Mouse (Mus musculus): ENCODE data around the gene Vps33a. TPM values are rescaled to one million over a fixed set of nuclear protein-coding genes. Genes with fewer than 3 reads are reported as not detected.
"Not testable (repeated sequence)": the region's sequence is repeated elsewhere in the genome, so short reads cannot be mapped to it uniquely, and the experiment has no call there.

The Vps33a gene
- polyA plus RNA-seq, 1 experiment from 2014 or later = 31.6 TPM

DNA sequence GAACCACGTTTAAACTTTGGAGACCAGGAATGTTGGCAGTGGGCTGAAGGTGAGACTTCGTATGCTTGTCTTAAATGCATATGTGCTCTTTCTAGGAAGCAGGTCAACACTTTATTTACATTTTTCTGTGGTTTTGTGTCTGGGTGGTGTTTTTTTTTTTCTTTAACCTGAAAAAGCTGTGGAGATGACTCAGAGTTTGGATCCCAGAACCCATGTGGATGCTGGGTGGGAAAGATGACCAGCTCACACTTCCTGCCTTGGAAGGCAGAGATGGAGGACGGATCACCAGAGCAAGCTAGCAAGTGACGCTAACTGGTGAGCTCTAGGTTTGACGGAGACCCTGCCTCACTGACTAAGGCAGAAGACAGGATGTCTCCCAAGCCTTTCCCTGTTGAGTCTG, 58.0 kb downstream of the Vps33a start:
- 87% methylated on average over 5 of the region's 5 CpGs for WGBS
- Histone ChIP-seq H3K27me3 (replicated peaks; ENCODE audit: control insufficient read depth, insufficient read depth, low read length) (peaks cover 2% of the 10 kb centered on the region), H3K4me2 (ENCODE audit: low read depth, low read length) (no peak overlapping the region), H3K9me3 (ENCODE audit: control insufficient read depth, low read length) (no peaks in the 10 kb centered on the region), H3K36me3 (ENCODE audit: control insufficient read depth, insufficient read depth, low read length) (no peaks in the 10 kb centered on the region), H3K4me3 (ENCODE audit: low read length) (no peak overlapping the region), H3K4me1 (ENCODE audit: control insufficient read depth, insufficient read depth, low read length) (0 out of 2 replicates have a peak, but pooled peaks cover 4% of the 10 kb centered on the region), H3K27ac (ENCODE audit: low read length) (no peak overlapping the region), H3K9ac (ENCODE audit: low read depth, low read length) (no peak overlapping the region)
- no peak for ATAC-seq

DNA sequence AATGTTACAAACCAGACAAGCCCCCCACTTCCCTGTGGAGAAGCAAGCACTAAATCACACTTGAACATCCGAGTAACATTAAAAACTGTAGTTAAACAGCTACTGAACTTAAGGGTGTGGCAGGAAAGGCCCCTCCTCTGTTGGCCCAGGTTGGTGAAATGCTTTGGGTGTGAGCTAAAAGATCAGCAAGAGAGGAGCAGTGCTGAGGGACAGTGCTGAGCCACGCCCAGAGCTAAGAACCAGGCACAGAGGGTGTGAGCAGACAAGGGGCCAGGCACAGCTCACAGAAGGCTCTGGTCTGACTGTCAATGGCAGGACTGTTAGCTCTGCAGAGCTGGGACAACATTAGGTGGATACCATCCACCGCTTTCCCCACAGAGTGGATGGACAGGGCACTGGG, 60.7 kb downstream of the Vps33a start:
- Histone ChIP-seq H3K9me3 (ENCODE audit: control insufficient read depth, low read length) (no peaks in the 10 kb centered on the region), H3K4me1 (ENCODE audit: control insufficient read depth, insufficient read depth, low read length) (peaks cover 13% of the 10 kb centered on the region), H3K27me3 (replicated peaks; ENCODE audit: control insufficient read depth, insufficient read depth, low read length) (peaks cover 21% of the 10 kb centered on the region), H3K4me2 (ENCODE audit: low read depth, low read length) (no peak overlapping the region), H3K9ac (ENCODE audit: low read depth, low read length) (no peak overlapping the region), H3K36me3 (ENCODE audit: control insufficient read depth, insufficient read depth, low read length) (no peaks in the 10 kb centered on the region), H3K4me3 (ENCODE audit: low read length) (no peak overlapping the region), H3K27ac (ENCODE audit: low read length) (no peak overlapping the region)
- 0 out of 2 replicates have a peak, but pooled peaks have one; percentile 22 for ATAC-seq
- 63% methylated on average over 3 of the region's 3 CpGs for WGBS

DNA sequence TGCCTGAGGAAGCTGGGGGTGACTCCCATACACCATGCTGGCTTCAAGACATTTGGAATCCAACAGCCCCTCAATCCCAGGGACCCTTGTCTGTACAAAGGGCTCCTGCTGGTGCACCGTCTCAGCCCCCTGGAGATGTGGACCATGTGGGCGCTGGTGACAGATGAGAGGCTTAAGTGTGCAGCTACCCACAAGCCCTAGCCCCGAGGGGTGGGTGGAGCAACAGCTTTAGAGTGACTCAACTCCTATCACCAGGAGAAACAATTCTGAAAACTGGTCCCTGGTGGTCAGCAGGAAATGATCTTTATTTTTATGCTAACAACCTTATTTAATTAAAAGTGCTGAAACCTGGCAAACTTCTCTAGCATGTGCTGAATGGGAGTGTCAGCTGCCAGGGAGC, 61.4 kb downstream of the Vps33a start:
- ATAC-seq; H3K36me3 ChIP-seq (ENCODE audit: control insufficient read depth, insufficient read depth, low read length); H3K9ac ChIP-seq (ENCODE audit: low read depth, low read length); H3K4me3 ChIP-seq (ENCODE audit: low read length); H3K27ac ChIP-seq (ENCODE audit: low read length); H3K9me3 ChIP-seq (ENCODE audit: control insufficient read depth, low read length); H3K4me2 ChIP-seq (ENCODE audit: low read depth, low read length): not testable (repeated sequence)
- Histone ChIP-seq H3K4me1 (ENCODE audit: control insufficient read depth, insufficient read depth, low read length) (peaks cover 13% of the 10 kb centered on the region), H3K27me3 (replicated peaks; ENCODE audit: control insufficient read depth, insufficient read depth, low read length) (peaks cover 24% of the 10 kb centered on the region)
- WGBS = 76% methylated on average over 3 of the region's 3 CpGs

DNA sequence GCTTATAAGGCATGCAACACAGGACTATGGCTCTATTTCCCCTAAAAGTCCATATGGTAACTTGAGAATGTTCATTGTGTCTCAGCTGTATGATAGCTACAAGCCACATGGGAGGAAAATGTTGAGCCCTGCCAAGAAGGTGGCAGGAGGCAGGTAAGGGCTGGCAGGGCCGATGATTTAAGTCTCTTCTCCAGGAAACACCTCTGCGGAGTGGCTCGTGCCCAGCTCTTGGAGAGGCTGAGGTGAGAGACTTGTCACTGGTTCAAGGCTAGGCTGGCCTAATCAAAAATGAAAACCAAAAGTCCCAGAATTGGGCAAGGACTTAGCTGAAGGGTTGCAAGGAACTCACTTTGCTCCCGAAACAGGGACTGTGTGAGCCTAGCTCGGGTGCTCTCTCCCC, 62.7 kb downstream of the Vps33a start, which contains the start of gene B3gnt4:
Gene B3gnt4, plus strand, starts transcription at position 301 of the 400 bp plus-strand sequence.
- Histone ChIP-seq H3K4me2 (ENCODE audit: low read depth, low read length) (no peak within 1 kb of the TSS), H3K27me3 (replicated peaks; ENCODE audit: control insufficient read depth, insufficient read depth, low read length) (peaks cover 24% of the 10 kb centered on the region), H3K9me3 (ENCODE audit: control insufficient read depth, low read length) (no peaks in the 10 kb centered on the region), H3K9ac (ENCODE audit: low read depth, low read length) (no peak within 1 kb of the TSS), H3K36me3 (ENCODE audit: control insufficient read depth, insufficient read depth, low read length) (no peaks in the 10 kb centered on the region), H3K4me3 (ENCODE audit: low read length) (no peak within 1 kb of the TSS), H3K4me1 (ENCODE audit: control insufficient read depth, insufficient read depth, low read length) (peaks cover 13% of the 10 kb centered on the region), H3K27ac (ENCODE audit: low read length) (no peak within 1 kb of the TSS)
- no peak for ATAC-seq
- 89% methylated on average over 5 of the region's 5 CpGs for WGBS

DNA sequence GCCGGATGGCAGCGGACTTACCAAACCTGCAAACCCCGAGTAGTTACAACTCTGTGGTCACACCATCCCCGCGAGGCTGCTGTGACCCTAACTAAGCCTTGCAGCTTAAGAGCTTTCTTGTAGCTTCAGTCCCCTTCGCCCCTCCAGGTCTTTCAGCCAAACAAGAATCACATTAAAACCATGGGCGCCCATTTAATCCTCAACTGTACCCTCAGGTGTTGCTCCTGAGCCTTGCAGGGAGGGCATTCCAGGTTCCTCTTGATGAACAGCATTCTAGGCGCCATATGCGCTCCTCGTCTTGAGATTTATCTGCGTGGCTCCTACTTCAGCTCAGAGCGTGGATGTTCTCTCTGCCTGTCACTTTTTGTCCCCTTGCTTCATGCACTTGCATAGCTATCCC, 63.9 kb downstream of the Vps33a start:
- peaks cover 24% of the 10 kb centered on the region for H3K27me3 ChIP-seq (replicated peaks; ENCODE audit: control insufficient read depth, insufficient read depth, low read length)
- H3K4me3 ChIP-seq (ENCODE audit: low read length) = peak overlapping the region; percentile 65
- no peaks in the 10 kb centered on the region for H3K9me3 ChIP-seq (ENCODE audit: control insufficient read depth, low read length)
- WGBS = 8% methylated on average over 12 of the region's 12 CpGs
- no peak for ATAC-seq
- no peak overlapping the region for H3K27ac ChIP-seq (ENCODE audit: low read length)
- peak overlapping the region; percentile 61 for H3K9ac ChIP-seq (ENCODE audit: low read depth, low read length)
- no peaks in the 10 kb centered on the region for H3K36me3 ChIP-seq (ENCODE audit: control insufficient read depth, insufficient read depth, low read length)
- H3K4me2 ChIP-seq (ENCODE audit: low read depth, low read length) = peak overlapping the region; percentile 95
- peaks cover 13% of the 10 kb centered on the region for H3K4me1 ChIP-seq (ENCODE audit: control insufficient read depth, insufficient read depth, low read length)

DNA sequence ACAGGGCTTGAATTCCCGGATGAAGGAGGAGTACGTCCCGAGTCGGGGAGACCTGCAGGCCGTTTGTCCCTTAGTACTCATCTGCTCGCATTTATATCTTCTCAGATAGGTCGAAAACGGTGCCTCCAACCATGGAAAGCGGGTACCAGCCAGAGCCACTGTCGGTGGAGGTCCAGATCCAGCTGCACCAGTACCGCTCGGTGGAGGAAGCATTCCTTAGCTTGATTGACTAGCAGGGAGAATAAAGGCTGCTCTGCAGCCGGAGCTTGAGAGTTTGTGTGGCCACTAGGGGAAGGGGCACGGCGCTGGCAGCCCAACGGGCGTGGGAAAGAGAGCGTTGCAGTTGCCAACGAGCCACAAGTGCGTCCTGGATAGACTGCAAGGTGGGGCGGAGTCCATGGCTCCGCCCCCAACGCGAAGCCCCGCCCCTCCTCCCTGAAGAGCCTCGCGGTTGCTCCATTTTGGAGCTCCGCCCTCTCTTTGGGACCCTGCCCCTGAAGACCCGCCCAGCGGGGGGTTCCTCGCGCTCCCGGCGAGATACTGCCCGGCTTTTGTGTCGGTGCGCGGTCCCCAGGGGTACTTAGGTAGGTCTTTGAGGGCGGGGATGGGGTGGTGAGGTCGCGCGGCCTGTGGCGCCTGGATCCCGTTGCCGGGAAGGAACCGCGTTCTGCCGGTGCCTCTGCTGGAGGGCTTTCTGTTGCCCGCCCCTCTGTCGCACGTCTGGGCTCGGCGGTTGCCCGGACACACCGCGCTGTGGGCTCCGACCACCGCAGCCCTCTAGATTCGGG, 64.7 kb downstream of the Vps33a start:
- Histone ChIP-seq H3K27me3 (replicated peaks; ENCODE audit: control insufficient read depth, insufficient read depth, low read length) (peaks cover 24% of the 10 kb centered on the region), H3K4me3 (ENCODE audit: low read length) (peak overlapping the region; percentile 65), H3K4me1 (ENCODE audit: control insufficient read depth, insufficient read depth, low read length) (peaks cover 13% of the 10 kb centered on the region), H3K9ac (ENCODE audit: low read depth, low read length) (peak overlapping the region; percentile 61), H3K36me3 (ENCODE audit: control insufficient read depth, insufficient read depth, low read length) (no peaks in the 10 kb centered on the region), H3K4me2 (ENCODE audit: low read depth, low read length) (peak overlapping the region; percentile 95), H3K27ac (ENCODE audit: low read length) (no peak overlapping the region), H3K9me3 (ENCODE audit: control insufficient read depth, low read length) (no peaks in the 10 kb centered on the region)
- peak; percentile 94 for ATAC-seq
- under 1% methylated on average over 59 of the region's 59 CpGs for WGBS

DNA sequence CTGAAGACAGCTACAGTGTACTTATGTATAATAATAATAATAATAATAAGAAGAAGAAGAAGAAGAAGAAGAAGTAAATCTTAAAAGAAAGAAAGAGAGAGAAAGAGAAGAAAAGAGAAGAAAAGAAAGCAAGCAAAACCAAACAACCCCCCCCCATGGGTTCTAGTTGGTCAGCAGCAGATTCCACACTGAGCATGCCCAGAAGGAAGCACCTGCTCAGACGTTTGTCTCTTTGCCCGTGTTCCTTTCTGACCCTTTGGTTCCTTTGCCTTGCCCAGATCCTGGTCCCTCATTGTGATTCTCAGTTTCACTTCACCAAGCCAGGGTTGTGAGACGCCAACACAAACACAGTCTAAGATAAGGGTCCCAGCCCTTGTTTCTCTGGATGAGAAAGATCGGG, 70.9 kb downstream of the Vps33a start:
- Histone ChIP-seq H3K9ac (ENCODE audit: low read depth, low read length) (no peak overlapping the region), H3K4me3 (ENCODE audit: low read length) (no peak overlapping the region), H3K27ac (ENCODE audit: low read length) (no peak overlapping the region), H3K27me3 (replicated peaks; ENCODE audit: control insufficient read depth, insufficient read depth, low read length) (peaks cover 6% of the 10 kb centered on the region; the same call in 1 of the 2 replicates), H3K36me3 (ENCODE audit: control insufficient read depth, insufficient read depth, low read length) (no peaks in the 10 kb centered on the region), H3K4me1 (ENCODE audit: control insufficient read depth, insufficient read depth, low read length) (peaks cover 8% of the 10 kb centered on the region), H3K9me3 (ENCODE audit: control insufficient read depth, low read length) (no peaks in the 10 kb centered on the region), H3K4me2 (ENCODE audit: low read depth, low read length) (no peak overlapping the region)
- no peak for ATAC-seq
- 63% methylated on average over 4 of the region's 4 CpGs for WGBS

DNA sequence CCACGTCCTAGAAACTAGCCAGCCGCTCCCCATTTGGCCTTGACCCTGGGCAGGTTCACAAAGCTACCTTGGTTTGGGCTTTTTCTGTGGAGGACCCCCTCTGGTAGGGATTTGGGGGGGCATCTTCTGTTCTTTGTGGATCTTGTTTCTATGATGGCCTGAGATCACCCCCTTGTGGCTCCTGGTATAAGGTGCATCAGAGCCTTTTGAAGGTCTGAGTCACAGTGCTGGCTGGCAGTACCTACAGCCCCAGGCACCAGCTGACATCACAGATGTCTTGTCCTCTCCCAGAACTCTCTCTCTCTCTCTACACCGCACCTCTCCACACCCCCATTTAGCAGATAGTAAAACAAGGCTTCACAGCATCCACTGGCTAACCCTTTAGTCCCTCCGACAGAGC, 73.1 kb downstream of the Vps33a start:
- H3K27me3 ChIP-seq (replicated peaks; ENCODE audit: control insufficient read depth, insufficient read depth, low read length) = peaks cover 5% of the 10 kb centered on the region; the same call in 1 of the 2 replicates
- peaks cover 8% of the 10 kb centered on the region for H3K4me1 ChIP-seq (ENCODE audit: control insufficient read depth, insufficient read depth, low read length)
- H3K36me3 ChIP-seq (ENCODE audit: control insufficient read depth, insufficient read depth, low read length) = no peaks in the 10 kb centered on the region
- ATAC-seq = no peak
- no peak overlapping the region for H3K4me2 ChIP-seq (ENCODE audit: low read depth, low read length)
- WGBS = 46% methylated on average over 4 of the region's 4 CpGs
- no peak overlapping the region for H3K9ac ChIP-seq (ENCODE audit: low read depth, low read length)
- no peak overlapping the region for H3K4me3 ChIP-seq (ENCODE audit: low read length)
- no peaks in the 10 kb centered on the region for H3K9me3 ChIP-seq (ENCODE audit: control insufficient read depth, low read length)
- no peak overlapping the region for H3K27ac ChIP-seq (ENCODE audit: low read length)

DNA sequence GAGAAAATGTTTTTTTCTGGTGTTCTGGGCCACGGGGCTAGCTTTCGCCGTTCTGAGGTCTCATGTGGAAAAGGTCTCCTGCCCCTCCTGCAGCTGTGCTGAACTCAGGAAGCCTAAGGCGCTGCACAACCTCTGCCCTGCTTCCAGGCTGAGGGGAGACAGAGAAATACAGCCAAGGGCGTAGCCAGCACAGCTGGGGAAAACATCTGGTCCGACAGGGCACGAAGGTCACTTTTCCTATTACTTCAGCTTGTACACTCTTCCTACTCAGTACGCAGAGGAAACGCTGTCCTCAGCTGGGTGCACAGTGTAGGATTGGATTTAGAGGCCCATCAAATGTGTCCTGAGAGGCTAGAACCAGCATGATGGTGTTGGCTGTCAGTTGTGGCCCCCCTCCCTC, 82.9 kb downstream of the Vps33a start:
- Histone ChIP-seq H3K9me3 (ENCODE audit: control insufficient read depth, low read length) (no peaks in the 10 kb centered on the region), H3K27me3 (replicated peaks; ENCODE audit: control insufficient read depth, insufficient read depth, low read length) (no peaks in the 10 kb centered on the region; the same call in 1 of the 2 replicates), H3K36me3 (ENCODE audit: control insufficient read depth, insufficient read depth, low read length) (no peaks in the 10 kb centered on the region), H3K27ac (ENCODE audit: low read length) (no peak overlapping the region), H3K4me3 (ENCODE audit: low read length) (no peak overlapping the region), H3K4me2 (ENCODE audit: low read depth, low read length) (no peak overlapping the region), H3K4me1 (ENCODE audit: control insufficient read depth, insufficient read depth, low read length) (peaks cover 3% of the 10 kb centered on the region), H3K9ac (ENCODE audit: low read depth, low read length) (no peak overlapping the region)
- no peak for ATAC-seq
- 49% methylated on average over 9 of the region's 9 CpGs for WGBS

Data from intestine, embryonic 16.5 days (tissue).